Mouse (Mus musculus) left cerebral cortex, postnatal 14 days (tissue): ENCODE data around the gene Fam221b. TPM values are rescaled to one million over a fixed set of nuclear protein-coding genes. Genes with fewer than 3 reads are reported as not detected.
A peak's percentile ranks its signal among the peaks of the same experiment; 100 is the strongest.

Experiments
- DNase-seq, 2 experiments: peaks; one replicate each; pipeline ENCODE4 v3.0.0; 2021 to 2022; ENCODE audit warnings: low spot score in 2 of 2, mixed read lengths in 1 of 2
- intact Hi-C: fragments of 180-260 bp; cut with DNase I; formaldehyde crosslinking; loops from one replicate; pipeline ENCODE4 v1.15.1; 2025
- long read RNA-seq, 2 experiments: library from polyadenylated mRNA; stranded (forward); transcript quantifications; one replicate each; pipeline ENCODE4 v2.0.0; 2021
- total RNA-seq, 2 experiments: library from RNA; stranded (reverse); gene quantifications; 2 replicates each; pipeline ENCODE4 v1.2.3; 2021

Fam221b gene
- total RNA-seq, result 1 to 10 TPM; 1.3 to 1.8 TPM
- long read RNA-seq, experiment 1, partial matches to known transcripts, result 0 of 1 reads
- long read RNA-seq, experiment 1, other reads (novel, unspliced or antisense), result 1 of 1 reads
- long read RNA-seq, experiment 2, partial matches to known transcripts, result 1 of 2 reads
- long read RNA-seq, experiment 2, other reads (novel, unspliced or antisense), result 1 of 2 reads

- DNase-seq, result peak; percentile 88 to 90
- intact Hi-C loops, result no loop called here
These were observed at the start of gene Fam221b, which contains the start of gene Tmem8b for GRCm38 (mm10) chr4:43668782-43669427. Gene Fam221b (minus strand): TSS chr4:43669145. Gene Tmem8b (plus strand): TSS chr4:43668971.

- DNase-seq, result peak; percentile 51 to 62
- intact Hi-C loops, result no loop called here
These were observed 44.8 kb upstream of the Fam221b start for GRCm38 (mm10) chr4:43713652-43714219.

GRCm38 (mm10) chr4:43711821-43712220 is 42.9 kb upstream of the Fam221b start:
- DNase-seq, result peak; percentile 78 to 83
- intact Hi-C loops, result loop anchor here (1.0 to 2.0 kb wide), 2 partner anchors 39 to 82 kb away; no protein-coding TSS in a partner anchor

- no peak for DNase-seq
- intact Hi-C loops, result loop anchor here (2.0 kb wide), 1 partner anchor 37 kb away; no protein-coding TSS in a partner anchor
These were observed 40.9 kb upstream of the Fam221b start, which contains the start of gene Olfr71 for GRCm38 (mm10) chr4:43709869-43710268. Gene Olfr71 (minus strand): TSS chr4:43710255.

GRCm38 (mm10) chr4:43705991-43706390 is 37.0 kb upstream of the Fam221b start:
- intact Hi-C loops, result no loop called here
- no peak for DNase-seq

- intact Hi-C loops, result no loop called here
- DNase-seq, result no peak
These were observed 34.9 kb upstream of the Fam221b start for GRCm38 (mm10) chr4:43703851-43704250.

- intact Hi-C loops, result no loop called here
- no peak for DNase-seq
These were observed 34.5 kb upstream of the Fam221b start for GRCm38 (mm10) chr4:43703439-43703838.

GRCm38 (mm10) chr4:43700707-43701106 is 31.8 kb upstream of the Fam221b start, which contains the start of gene Olfr70:
Gene Olfr70 (minus strand): TSS chr4:43700807.
- no peak for DNase-seq
- intact Hi-C loops, result no loop called here

- intact Hi-C loops, result no loop called here
These were observed 27.6 kb upstream of the Fam221b start for GRCm38 (mm10) chr4:43696561-43696960.

GRCm38 (mm10) chr4:43695249-43695671 is 26.3 kb upstream of the Fam221b start:
- intact Hi-C loops, result no loop called here
- no peak for DNase-seq

More at GRCm38 (mm10) chr4:43696561-43696960, 27.6 kb upstream of the Fam221b start:
- no peak for DNase-seq

- intact Hi-C loops, result no loop called here
- DNase-seq, result no peak
These were observed 25.7 kb upstream of the Fam221b start for GRCm38 (mm10) chr4:43694439-43695248.

GRCm38 (mm10) chr4:43693806-43694241 is 24.9 kb upstream of the Fam221b start:
- intact Hi-C loops, result no loop called here
- no peak for DNase-seq

- DNase-seq, result peak; percentile 28 to 66
- intact Hi-C loops, result no loop called here
These were observed 22.1 kb upstream of the Fam221b start for GRCm38 (mm10) chr4:43691026-43691425.

- intact Hi-C loops, result no loop called here
- DNase-seq, result no peak
These were observed 21.1 kb upstream of the Fam221b start for GRCm38 (mm10) chr4:43690021-43690420.

GRCm38 (mm10) chr4:43679416-43680043 is 10.6 kb upstream of the Fam221b start:
- intact Hi-C loops, result no loop called here
- no peak for DNase-seq

GRCm38 (mm10) chr4:43678541-43678940 is 9.6 kb upstream of the Fam221b start:
- intact Hi-C loops, result no loop called here
- DNase-seq, result no peak

- intact Hi-C loops, result no loop called here
- no peak for DNase-seq
These were observed 6.7 kb upstream of the Fam221b start for GRCm38 (mm10) chr4:43675608-43676007.

- no peak for DNase-seq
- intact Hi-C loops, result no loop called here
These were observed 6.0 kb upstream of the Fam221b start for GRCm38 (mm10) chr4:43674974-43675373.

GRCm38 (mm10) chr4:43673703-43674102 is 4.8 kb upstream of the Fam221b start:
- DNase-seq, result no peak
- intact Hi-C loops, result loop anchor here (2.0 kb wide), 1 partner anchor 37 kb away; the partner anchor contains the start of gene Olfr71
